Mouse (Mus musculus) heart, embryonic 13.5 days (tissue): ENCODE measurements around the gene Vsig2. TPM values are rescaled to one million over a fixed set of nuclear protein-coding genes. Genes with fewer than 3 reads are reported as not detected.

ENCODE experiments used
- ATAC-seq: fragments of 200-750 bp; cut with Nextera tagmentation; 2 replicates; pipeline ENCODE4 v1.8.0; 2017; ENCODE audit warnings: moderate TSS enrichment; ENCODE audit not compliant: insufficient number of reproducible peaks, low FRiP score, low TSS enrichment; ENCODE audit errors: extremely low read depth
- H3K27ac ChIP-seq: fragments of 300-500 bp; sonication (generic); replicated peaks from 2 replicates; pipeline ENCODE4 v1.5.1; 2015; ENCODE audit warnings: moderate library complexity, mild to moderate bottlenecking, inconsistent platforms
- H3K27me3 ChIP-seq: fragments of 300-500 bp; sonication (generic); replicated peaks from 2 replicates; pipeline ENCODE4 v1.6.1; 2015; ENCODE audit warnings: mild to moderate bottlenecking, inconsistent platforms
- H3K36me3 ChIP-seq: fragments of 300-500 bp; sonication (generic); 2 replicates; pipeline ENCODE4 v1.6.1; 2015; ENCODE audit warnings: mild to moderate bottlenecking, inconsistent platforms
- H3K4me1 ChIP-seq: fragments of 300-500 bp; sonication (generic); 2 replicates; pipeline ENCODE4 v1.6.1; 2015; ENCODE audit warnings: inconsistent platforms
- H3K4me2 ChIP-seq: fragments of 300-500 bp; sonication (generic); 2 replicates; pipeline ENCODE4 v1.6.1; 2015; ENCODE audit warnings: inconsistent platforms, mild to moderate bottlenecking, moderate library complexity
- H3K4me3 ChIP-seq: fragments of 300-500 bp; sonication (generic); 2 replicates; pipeline ENCODE4 v1.5.1; 2015; ENCODE audit warnings: moderate library complexity, mild to moderate bottlenecking, inconsistent platforms
- H3K9ac ChIP-seq: fragments of 300-500 bp; sonication (generic); 2 replicates; pipeline ENCODE4 v1.6.1; 2015; ENCODE audit warnings: inconsistent platforms, mild to moderate bottlenecking, moderate library complexity
- H3K9me3 ChIP-seq: fragments of 300-500 bp; sonication (generic); 2 replicates; pipeline ENCODE4 v1.6.1; 2016; ENCODE audit warnings: inconsistent platforms
- WGBS: fragments of 180-500 bp; shearing (Covaris S2); methylation state at CpG from one replicate; pipeline ENCODE4 v1.1.7; 2015; ENCODE audit warnings: mixed read lengths; 5-methylcytosine and 5-hydroxymethylcytosine counted together
- polyA plus RNA-seq: library from polyadenylated mRNA; unstranded; fragments of >200 nt; fragmentation: Nextera tagmentation; extraction: Ambion mirVana; gene quantifications from 2 replicates; pipeline ENCODE4 v1.2.1, GENCODE M21; 2015

The Vsig2 gene
- polyA plus RNA-seq, 1 experiment from 2014 or later, result 1.4 TPM

- Histone ChIP-seq H3K36me3 (peaks cover 48% of the 10 kb centered on the region), H3K27ac (no peak overlapping the region), H3K9me3 (no peaks in the 10 kb centered on the region), H3K4me1 (peaks cover 19% of the 10 kb centered on the region), H3K27me3 (no peaks in the 10 kb centered on the region), H3K4me2 (no peak overlapping the region), H3K4me3 (no peak overlapping the region), H3K9ac (no peak overlapping the region)
- no peak for ATAC-seq
- 86% methylated on average over 8 of the region's 8 CpGs for WGBS
Measured at GRCm38 (mm10) chr9:37518991-37519390, 20.1 kb upstream of the Vsig2 start.

- ATAC-seq, result no peak
- H3K9me3 ChIP-seq, result no peaks in the 10 kb centered on the region
- H3K4me3 ChIP-seq, result no peak overlapping the region
- H3K4me1 ChIP-seq, result peaks cover 10% of the 10 kb centered on the region
- no peak overlapping the region for H3K4me2 ChIP-seq
- 83% methylated on average over 2 of the region's 2 CpGs for WGBS
- no peak overlapping the region for H3K9ac ChIP-seq
- H3K36me3 ChIP-seq, result peaks cover 58% of the 10 kb centered on the region
- no peaks in the 10 kb centered on the region for H3K27me3 ChIP-seq
- H3K27ac ChIP-seq, result no peak overlapping the region
Measured at GRCm38 (mm10) chr9:37519995-37520394, 19.1 kb upstream of the Vsig2 start.

- no peak overlapping the region for H3K9ac ChIP-seq
- peaks cover 52% of the 10 kb centered on the region for H3K36me3 ChIP-seq
- H3K27me3 ChIP-seq, result peaks cover 41% of the 10 kb centered on the region
- H3K4me1 ChIP-seq, result peaks cover 33% of the 10 kb centered on the region
- WGBS, result 70% methylated on average over 2 of the region's 2 CpGs
- H3K27ac ChIP-seq, result no peak overlapping the region
- ATAC-seq, result no peak
- H3K4me3 ChIP-seq, result no peak overlapping the region
- no peaks in the 10 kb centered on the region for H3K9me3 ChIP-seq
- no peak overlapping the region for H3K4me2 ChIP-seq
Measured at GRCm38 (mm10) chr9:37525461-37525860, 13.6 kb upstream of the Vsig2 start.

GRCm38 (mm10) chr9:37526443-37527395 lies 12.3 kb upstream of the Vsig2 start:
- WGBS, result 25% methylated on average over 21 of the region's 21 CpGs
- no peak overlapping the region for H3K27ac ChIP-seq

GRCm38 (mm10) chr9:37527396-37528224 lies 11.4 kb upstream of the Vsig2 start, which contains the start of gene Esam:
TSS of gene Esam (plus strand) at chr9:37528078.
- H3K4me2 ChIP-seq, result peak within 1 kb of the TSS; percentile 91
- 4% methylated on average over 41 of the region's 41 CpGs for WGBS
- H3K27me3 ChIP-seq, result peaks cover 50% of the 10 kb centered on the region
- H3K9ac ChIP-seq, result peak within 1 kb of the TSS; percentile 82
- no peaks in the 10 kb centered on the region for H3K9me3 ChIP-seq
- peak within 1 kb of the TSS; percentile 90 for H3K27ac ChIP-seq
- H3K4me3 ChIP-seq, result peak within 1 kb of the TSS; percentile 58
- H3K36me3 ChIP-seq, result peaks cover 34% of the 10 kb centered on the region
- ATAC-seq, result 0 out of 2 replicates have a peak, but pooled peaks have one; percentile 18
- peaks cover 45% of the 10 kb centered on the region for H3K4me1 ChIP-seq

More at GRCm38 (mm10) chr9:37526443-37527395, 12.3 kb upstream of the Vsig2 start:
- peaks cover 45% of the 10 kb centered on the region for H3K27me3 ChIP-seq
- H3K4me1 ChIP-seq, result peaks cover 43% of the 10 kb centered on the region
- no peaks in the 10 kb centered on the region for H3K9me3 ChIP-seq
- H3K36me3 ChIP-seq, result peaks cover 42% of the 10 kb centered on the region
- H3K4me3 ChIP-seq, result peak overlapping the region; percentile 58
- H3K9ac ChIP-seq, result peak overlapping the region; percentile 82
- H3K4me2 ChIP-seq, result peak overlapping the region; percentile 91
- ATAC-seq, result no peak

GRCm38 (mm10) chr9:37528225-37528970 lies 10.7 kb upstream of the Vsig2 start:
- H3K9me3 ChIP-seq, result no peaks in the 10 kb centered on the region
- H3K4me1 ChIP-seq, result peaks cover 45% of the 10 kb centered on the region
- peak overlapping the region; percentile 58 for H3K4me3 ChIP-seq
- 24% methylated on average over 9 of the region's 9 CpGs for WGBS
- no peak for ATAC-seq
- H3K36me3 ChIP-seq, result peaks cover 26% of the 10 kb centered on the region
- H3K4me2 ChIP-seq, result peak overlapping the region; percentile 91
- H3K27me3 ChIP-seq, result peaks cover 50% of the 10 kb centered on the region
- peak overlapping the region; percentile 90 for H3K27ac ChIP-seq
- peak overlapping the region; percentile 82 for H3K9ac ChIP-seq

GRCm38 (mm10) chr9:37530031-37530887 lies 8.8 kb upstream of the Vsig2 start:
- peak; percentile 39 for ATAC-seq
- Histone ChIP-seq H3K4me3 (peak overlapping the region; percentile 58), H3K36me3 (peaks cover 14% of the 10 kb centered on the region), H3K9ac (peak overlapping the region; percentile 82), H3K27me3 (peaks cover 50% of the 10 kb centered on the region), H3K9me3 (no peaks in the 10 kb centered on the region), H3K4me2 (peak overlapping the region; percentile 91), H3K27ac (peak overlapping the region; percentile 90), H3K4me1 (peaks cover 42% of the 10 kb centered on the region)
- 2% methylated on average over 32 of the region's 32 CpGs for WGBS

GRCm38 (mm10) chr9:37530888-37531705 lies 8.0 kb upstream of the Vsig2 start:
- H3K9ac ChIP-seq, result peak overlapping the region; percentile 82
- H3K9me3 ChIP-seq, result no peaks in the 10 kb centered on the region
- peak overlapping the region; percentile 90 for H3K27ac ChIP-seq
- ATAC-seq, result no peak
- WGBS, result 2% methylated on average over 31 of the region's 31 CpGs
- H3K27me3 ChIP-seq, result peaks cover 49% of the 10 kb centered on the region
- H3K4me2 ChIP-seq, result peak overlapping the region; percentile 91
- peaks cover 37% of the 10 kb centered on the region for H3K4me1 ChIP-seq
- H3K4me3 ChIP-seq, result peak overlapping the region; percentile 58
- H3K36me3 ChIP-seq, result peaks cover 7% of the 10 kb centered on the region; the same call in 1 of the 2 replicates

GRCm38 (mm10) chr9:37536851-37537250 lies 2.2 kb upstream of the Vsig2 start:
- Histone ChIP-seq H3K4me3 (no peak overlapping the region), H3K9ac (no peak overlapping the region), H3K9me3 (no peaks in the 10 kb centered on the region), H3K4me1 (peaks cover 27% of the 10 kb centered on the region), H3K4me2 (no peak overlapping the region), H3K27ac (no peak overlapping the region), H3K36me3 (peaks cover 14% of the 10 kb centered on the region; the same call in 1 of the 2 replicates), H3K27me3 (peaks cover 18% of the 10 kb centered on the region)
- no peak for ATAC-seq
- 53% methylated on average over 4 of the region's 4 CpGs for WGBS
